Mouse (Mus musculus): Measurements from ENCODE around the gene Dmrt1.

Gene Dmrt1

GRCm38 (mm10) chr19:25622291-25623251 is 117.2 kb downstream of the Dmrt1 start:
- DNase-seq (ENCODE audit: low spot score) = peak; percentile 84

DNA sequence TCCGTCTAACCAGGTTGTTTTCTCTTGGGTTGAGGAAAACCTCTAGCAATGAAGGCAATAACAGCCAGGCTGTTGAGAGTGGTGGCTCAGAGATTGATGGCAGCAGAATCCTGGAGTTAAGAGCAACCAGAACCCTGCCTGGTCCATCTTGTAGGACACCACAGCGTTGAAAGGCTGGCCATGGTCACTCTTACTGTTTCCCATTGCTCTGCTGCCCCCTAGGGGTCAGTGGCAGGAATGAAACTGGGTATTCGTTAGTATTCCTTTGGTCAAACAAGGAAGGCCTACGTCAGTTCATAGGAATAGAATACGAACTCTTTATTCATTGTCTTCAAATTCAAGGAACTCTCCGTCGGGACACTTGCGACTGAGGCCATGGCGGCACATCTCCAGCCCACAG is 123.1 kb downstream of the Dmrt1 start:
- peak; percentile 89 for DNase-seq (ENCODE audit: low spot score)

DNA sequence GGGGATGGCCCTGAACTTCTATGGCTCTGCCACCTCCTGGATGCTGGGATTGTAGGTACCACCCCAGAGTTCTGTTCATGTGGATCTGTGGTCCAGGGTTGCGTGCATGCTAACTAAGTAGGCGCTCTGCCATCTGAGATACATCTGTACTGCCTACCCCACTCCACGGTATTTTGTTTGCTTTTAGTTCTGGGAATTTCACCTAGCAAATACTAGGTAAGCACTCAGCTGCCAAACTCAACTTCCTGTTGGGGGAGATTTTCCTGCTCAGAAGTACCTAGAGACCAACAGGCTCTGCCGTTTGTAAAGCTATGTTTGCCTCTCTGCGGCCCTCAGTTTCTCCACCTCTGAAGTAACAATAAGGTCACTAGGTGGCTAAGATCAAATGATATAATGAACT is 129.7 kb downstream of the Dmrt1 start:
- DNase-seq (ENCODE audit: low spot score) = no peak

GRCm38 (mm10) chr19:25635622-25636244 is 130.3 kb downstream of the Dmrt1 start:
- peak; percentile 92 for DNase-seq (ENCODE audit: low spot score)

- no peak for DNase-seq (ENCODE audit: low spot score)
Measured at GRCm38 (mm10) chr19:25638766-25639361, 133.4 kb downstream of the Dmrt1 start.

DNA sequence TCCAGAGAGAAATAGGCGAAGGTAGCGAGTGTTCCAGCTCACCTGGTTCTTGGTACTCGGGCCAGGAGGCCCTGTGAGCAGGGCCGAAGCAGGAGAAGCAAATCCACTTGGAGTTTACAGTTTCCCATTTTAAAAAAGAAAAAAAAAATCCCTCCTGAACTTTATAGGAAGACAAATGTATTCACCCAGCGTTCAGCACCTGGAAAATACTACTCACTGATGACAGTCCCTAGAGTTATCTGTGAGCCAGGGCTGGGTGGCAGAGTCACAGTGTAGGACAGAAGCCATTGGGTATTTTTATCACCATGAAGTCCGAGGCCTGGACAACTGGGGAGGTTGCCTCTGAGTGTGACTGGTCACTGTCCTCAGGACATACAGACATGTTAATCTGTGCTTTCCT is 136.4 kb downstream of the Dmrt1 start:
- no peak for DNase-seq (ENCODE audit: low spot score)

GRCm38 (mm10) chr19:25647136-25647535 is 141.7 kb downstream of the Dmrt1 start:
- DNase-seq (ENCODE audit: low spot score) = no peak

GRCm38 (mm10) chr19:25648701-25649100 is 143.3 kb downstream of the Dmrt1 start:
- DNase-seq (ENCODE audit: low spot score) = no peak

DNA sequence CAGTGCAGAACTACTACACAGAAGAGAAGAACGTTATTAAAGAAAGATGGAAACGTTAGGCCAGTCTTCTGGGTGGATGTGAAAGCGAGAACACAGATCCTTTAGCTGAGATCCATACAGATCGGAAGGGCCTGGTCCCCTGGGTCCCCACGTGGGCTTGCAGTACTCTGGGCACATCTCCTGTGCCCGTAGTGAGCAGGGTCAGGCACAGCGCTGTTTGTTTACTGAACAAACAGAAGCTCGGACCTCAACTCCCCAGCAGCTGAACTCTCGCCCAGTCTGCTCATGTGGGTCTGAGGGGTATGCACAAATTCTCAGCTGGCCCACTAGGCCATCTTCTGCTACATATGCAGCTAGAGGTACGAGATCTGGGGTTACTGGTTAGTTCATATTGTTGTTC is 145.1 kb downstream of the Dmrt1 start:
- DNase-seq (ENCODE audit: low spot score) = no peak

- DNase-seq (ENCODE audit: low spot score) = no peak
Measured at GRCm38 (mm10) chr19:25652560-25652959, 147.1 kb downstream of the Dmrt1 start.
